Mouse (Mus musculus) E14TG2a.4 (cell line): ENCODE results near the gene Abcb8.
A peak's percentile ranks its signal among the peaks of the same experiment; 100 is the strongest.
"Not testable (repeated sequence)": the region's sequence is repeated elsewhere in the genome, so short reads cannot be mapped to it uniquely, and the experiment has no call there.

Experiments
- H3K27me3 ChIP-seq: 2 replicates; pipeline ENCODE4 v1.6.1; 2014; ENCODE audit warnings: low read length, control low read depth; ENCODE audit not compliant: insufficient read depth
- H3K36me3 ChIP-seq: 2 replicates; pipeline ENCODE4 v1.6.1; 2014; ENCODE audit warnings: low read length, control low read depth; ENCODE audit not compliant: insufficient read depth
- H3K4me1 ChIP-seq: replicated peaks from 2 replicates; pipeline ENCODE4 v1.6.1; 2014; ENCODE audit warnings: low read depth, low read length, control low read depth
- H3K4me3 ChIP-seq: replicated peaks from 2 replicates; pipeline ENCODE4 v1.5.1; 2014; ENCODE audit warnings: mild to moderate bottlenecking, low read length
- H3K9me3 ChIP-seq: 2 replicates; pipeline ENCODE4 v1.6.1; 2014; ENCODE audit warnings: low read length, control low read depth
- CTCF ChIP-seq: conservative IDR thresholded peaks from 2 replicates; pipeline ENCODE4 v1.5.1; 2014; ENCODE audit warnings: low read length
- NANOG ChIP-seq: IDR thresholded peaks from 2 replicates; pipeline ENCODE4 v1.6.1; 2014; ENCODE audit warnings: borderline replicate concordance, low read length, mixed read lengths
- POU5F1 ChIP-seq: IDR thresholded peaks from 2 replicates; pipeline ENCODE4 v1.6.1; 2014; ENCODE audit warnings: low read length, borderline replicate concordance

Gene Abcb8

DNA sequence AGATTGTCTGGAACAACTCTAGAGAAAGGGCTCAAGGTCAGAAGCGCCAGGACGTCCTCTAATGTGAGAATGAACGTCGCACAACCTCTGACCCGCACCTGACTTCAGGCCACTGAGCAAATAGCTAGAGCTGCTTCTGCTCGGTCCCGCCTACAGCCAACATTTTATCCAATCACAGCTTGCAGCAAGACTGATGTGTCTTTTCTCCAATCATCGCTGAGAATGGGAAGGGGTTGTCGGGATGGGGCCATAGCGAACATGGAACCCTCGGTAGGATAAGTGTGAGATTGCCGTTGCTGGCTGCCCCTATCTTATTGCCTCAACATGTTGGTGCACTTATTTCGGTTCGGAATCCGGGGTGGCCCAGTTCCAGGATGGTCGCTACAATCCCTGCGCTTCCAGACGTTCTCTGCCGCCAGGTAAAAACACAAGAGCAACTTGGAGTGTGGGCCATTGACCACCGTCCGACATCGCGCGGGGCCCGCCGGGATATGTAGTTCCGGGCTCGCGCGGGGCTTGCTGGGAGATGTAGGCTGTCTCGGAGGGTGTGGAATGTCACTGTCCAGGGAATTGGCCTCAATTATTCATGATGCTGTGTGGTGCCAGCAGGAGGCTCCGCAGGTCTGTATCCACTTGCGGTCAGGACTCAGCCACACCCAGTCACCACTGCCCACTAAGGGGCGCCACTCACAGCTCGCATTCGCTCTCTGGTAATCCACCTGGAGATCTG is 867 bp downstream of the Abcb8 start:
- peaks cover 53% of the 10 kb centered on the region for H3K4me1 ChIP-seq
- peak overlapping the region; percentile 86 for H3K4me3 ChIP-seq
- peaks cover 10% of the 10 kb centered on the region; the same call in 1 of the 2 replicates for H3K36me3 ChIP-seq
- peaks cover 5% of the 10 kb centered on the region for H3K27me3 ChIP-seq
- H3K9me3 ChIP-seq, result no peaks in the 10 kb centered on the region
- TF ChIP-seq NANOG, result no peak
- no peak for TF ChIP-seq POU5F1
- TF ChIP-seq CTCF, result peak; percentile 46

DNA sequence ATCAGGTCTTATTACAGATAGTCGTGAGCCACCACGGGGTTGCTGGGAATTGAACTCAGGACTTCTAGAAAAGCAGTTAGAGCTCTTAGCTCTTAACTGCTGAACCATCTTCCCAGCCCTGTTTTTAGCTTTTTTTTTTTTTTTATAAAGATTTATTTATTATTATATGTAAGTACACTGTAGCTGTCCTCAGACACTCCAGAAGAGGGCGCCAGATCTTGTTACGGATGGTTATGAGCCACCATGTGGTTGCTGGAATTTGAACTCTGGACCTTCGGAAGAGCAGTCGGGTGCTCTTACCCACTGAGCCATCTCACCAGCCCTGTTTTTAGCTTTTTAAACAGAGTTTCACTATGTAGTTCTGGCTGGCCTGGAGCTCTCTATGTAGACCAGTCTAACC is 2.8 kb downstream of the Abcb8 start:
- H3K27me3 ChIP-seq, H3K9me3 ChIP-seq, H3K4me3 ChIP-seq: not testable (repeated sequence)
- Histone ChIP-seq H3K36me3 (peaks cover 26% of the 10 kb centered on the region), H3K4me1 (peaks cover 60% of the 10 kb centered on the region)
- TF ChIP-seq CTCF, result peak; percentile 21

DNA sequence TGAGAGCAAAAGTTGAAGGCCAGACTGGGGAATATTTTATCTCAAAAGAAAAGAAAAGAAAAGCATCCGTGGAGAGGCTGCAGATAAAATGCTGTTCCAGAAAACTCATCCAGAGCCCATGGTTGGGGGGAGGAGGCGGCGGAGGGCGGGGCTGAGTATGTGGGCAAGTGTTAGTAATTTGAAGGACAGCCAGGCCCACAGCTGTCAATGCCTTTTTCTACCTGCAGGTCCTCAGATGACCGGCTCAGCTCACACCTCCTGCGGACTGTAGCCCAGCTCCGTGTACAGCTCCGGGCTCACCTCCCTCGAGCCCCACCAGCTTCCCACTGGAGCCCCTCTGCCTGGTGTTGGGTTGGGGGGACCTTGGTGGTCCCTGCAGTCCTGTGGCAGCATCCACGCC is 6.2 kb downstream of the Abcb8 start:
- Histone ChIP-seq H3K27me3 (no peaks in the 10 kb centered on the region), H3K9me3 (no peaks in the 10 kb centered on the region), H3K36me3 (peaks cover 60% of the 10 kb centered on the region), H3K4me3 (no peak overlapping the region), H3K4me1 (peaks cover 46% of the 10 kb centered on the region)
- TF ChIP-seq NANOG (no peak), POU5F1 (no peak), CTCF (no peak)

DNA sequence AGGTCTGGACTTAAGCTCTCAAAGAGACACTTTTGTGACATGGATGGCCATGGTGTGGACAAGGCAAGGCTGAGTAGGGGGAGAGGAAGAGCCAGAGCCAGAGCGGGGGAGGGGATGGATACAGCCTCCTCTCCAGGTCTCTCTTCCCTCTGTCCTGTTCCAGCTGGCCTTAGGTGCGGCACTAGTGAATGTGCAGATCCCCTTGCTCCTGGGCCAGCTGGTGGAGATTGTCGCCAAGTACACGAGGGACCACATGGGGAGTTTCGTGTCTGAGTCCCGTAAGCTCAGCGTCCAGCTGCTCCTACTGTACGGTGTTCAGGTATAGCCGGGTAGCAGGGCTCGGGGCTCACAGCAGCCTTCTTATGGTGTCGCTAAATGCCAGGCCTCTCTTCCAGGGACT is 6.9 kb downstream of the Abcb8 start:
- no peak for TF ChIP-seq NANOG
- TF ChIP-seq CTCF, result no peak
- no peak for TF ChIP-seq POU5F1
- no peaks in the 10 kb centered on the region for H3K9me3 ChIP-seq
- no peaks in the 10 kb centered on the region for H3K27me3 ChIP-seq
- peaks cover 46% of the 10 kb centered on the region for H3K4me1 ChIP-seq
- no peak overlapping the region for H3K4me3 ChIP-seq
- peaks cover 64% of the 10 kb centered on the region for H3K36me3 ChIP-seq

DNA sequence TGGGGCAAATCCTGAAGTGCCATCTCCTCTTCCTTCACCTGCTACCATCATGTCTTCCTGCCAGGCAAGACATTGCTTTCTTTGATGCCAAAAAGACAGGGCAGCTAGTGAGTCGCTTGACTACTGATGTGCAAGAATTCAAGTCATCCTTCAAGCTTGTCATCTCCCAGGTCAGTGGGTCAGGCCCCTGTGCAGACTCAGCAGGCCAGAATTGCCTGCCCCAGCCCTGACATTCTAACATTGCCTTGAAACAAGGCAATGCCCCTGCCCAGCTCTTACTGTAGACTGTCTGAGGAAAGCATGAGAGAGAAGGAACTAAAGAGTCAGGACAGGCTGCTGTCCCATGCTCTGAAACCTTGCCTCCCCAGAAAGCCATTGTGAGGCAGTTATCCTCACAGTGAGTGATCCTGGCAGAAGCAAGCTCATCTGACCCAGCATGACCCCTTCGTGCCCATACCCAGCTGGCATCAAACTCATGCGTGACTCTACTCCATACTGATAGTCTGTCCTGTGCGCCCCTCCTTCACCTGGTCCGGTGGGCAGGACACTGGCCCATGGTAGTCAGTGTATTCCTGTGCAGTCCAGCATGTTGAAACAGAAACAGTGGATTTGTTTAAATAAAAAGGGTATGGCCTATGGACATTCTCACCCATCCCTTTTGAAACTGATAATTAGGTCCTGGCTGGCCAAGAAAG is 7.6 kb downstream of the Abcb8 start:
- H3K4me1 ChIP-seq, result peaks cover 52% of the 10 kb centered on the region
- TF ChIP-seq NANOG (no peak), POU5F1 (no peak), CTCF (no peak)
- H3K4me3 ChIP-seq, result no peak overlapping the region
- H3K27me3 ChIP-seq, result no peaks in the 10 kb centered on the region
- H3K9me3 ChIP-seq, result no peaks in the 10 kb centered on the region
- peaks cover 71% of the 10 kb centered on the region for H3K36me3 ChIP-seq

DNA sequence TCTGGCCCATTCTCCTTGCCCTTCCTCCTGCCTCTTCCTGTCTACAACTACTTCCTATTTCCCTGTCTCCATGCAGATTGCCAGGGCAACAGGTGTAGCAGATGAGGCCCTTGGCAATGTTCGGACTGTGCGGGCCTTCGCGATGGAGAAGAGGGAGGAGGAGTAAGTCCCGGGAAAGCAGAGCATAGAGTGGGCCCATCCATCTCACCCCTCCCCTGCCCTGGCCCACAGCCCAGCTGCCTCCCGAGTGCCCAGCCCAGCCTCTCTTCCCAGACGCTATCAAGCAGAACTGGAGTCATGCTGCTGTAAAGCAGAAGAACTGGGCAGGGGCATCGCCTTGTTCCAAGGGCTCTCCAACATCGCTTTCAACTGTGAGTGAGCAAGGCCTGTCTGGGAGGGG is 8.5 kb downstream of the Abcb8 start:
- Histone ChIP-seq H3K36me3 (peaks cover 74% of the 10 kb centered on the region), H3K4me1 (peaks cover 52% of the 10 kb centered on the region), H3K4me3 (0 out of 2 replicates have a peak overlapping the region, but pooled peaks have one; percentile 13), H3K9me3 (no peaks in the 10 kb centered on the region), H3K27me3 (no peaks in the 10 kb centered on the region)
- TF ChIP-seq NANOG (no peak), POU5F1 (no peak), CTCF (no peak)

DNA sequence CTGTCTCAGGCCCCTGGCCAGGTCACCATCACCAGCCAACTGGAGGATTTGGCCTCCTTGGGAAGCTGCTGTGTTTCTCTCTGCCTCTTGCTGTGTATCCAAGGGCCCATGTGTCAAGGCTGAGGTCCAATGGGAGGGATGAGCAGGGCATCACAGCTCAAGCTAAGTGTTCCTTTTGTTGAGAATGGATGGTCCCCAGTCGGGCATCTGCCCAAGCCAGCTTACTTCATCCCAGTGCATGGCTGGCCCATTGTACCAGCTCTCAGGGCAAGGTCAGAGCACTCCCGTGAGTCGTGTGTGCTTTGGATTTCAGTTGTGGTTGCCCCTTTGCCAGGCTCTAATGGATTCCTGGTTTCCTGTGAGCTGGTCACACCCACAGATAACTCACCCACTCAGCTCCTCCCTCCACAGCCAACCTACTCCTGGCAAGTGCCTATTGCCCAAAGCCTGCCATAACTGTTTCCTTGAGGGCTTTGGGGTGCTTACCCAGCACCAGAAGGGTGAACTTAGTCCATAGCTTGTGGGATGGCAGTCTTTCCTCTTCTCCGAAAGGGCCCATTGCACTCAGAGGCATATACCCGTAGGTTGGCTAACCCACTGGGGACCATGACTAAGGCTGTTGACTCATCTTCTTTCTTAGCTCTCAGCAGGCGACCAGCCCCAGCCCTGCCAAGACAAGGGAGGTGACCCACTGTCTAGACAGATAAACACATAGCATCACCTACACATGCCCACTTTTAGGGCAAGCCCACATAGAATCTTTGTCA is 11.3 kb downstream of the Abcb8 start:
- H3K9me3 ChIP-seq, result no peaks in the 10 kb centered on the region
- H3K4me1 ChIP-seq, result peaks cover 41% of the 10 kb centered on the region
- TF ChIP-seq NANOG (no peak), POU5F1 (no peak), CTCF (no peak)
- peaks cover 96% of the 10 kb centered on the region for H3K36me3 ChIP-seq
- H3K4me3 ChIP-seq, result no peak overlapping the region
- H3K27me3 ChIP-seq, result no peaks in the 10 kb centered on the region

DNA sequence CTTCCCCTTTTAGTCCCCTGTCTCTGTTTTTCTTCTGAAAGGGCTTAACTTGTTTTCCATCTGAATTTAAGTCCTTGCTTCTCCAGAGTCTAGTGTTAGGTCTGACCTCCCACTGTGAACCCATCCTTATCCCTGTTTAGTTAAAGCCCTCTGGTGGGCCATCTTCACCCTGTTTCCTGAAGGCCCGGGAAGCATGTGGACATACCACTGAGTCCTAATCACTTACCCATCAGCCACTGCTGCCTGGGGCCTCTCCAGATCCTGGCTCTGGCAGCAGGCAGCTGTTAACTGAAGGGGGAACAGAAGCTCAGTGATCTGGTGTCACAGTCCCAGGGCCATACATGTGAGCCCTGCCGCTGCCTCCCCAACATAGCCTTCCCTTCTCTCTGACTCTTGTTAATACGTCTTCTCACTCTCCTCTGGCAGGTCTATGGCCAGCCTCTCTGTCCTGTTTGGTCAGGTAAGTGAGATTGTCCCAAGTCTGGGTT is 12.0 kb downstream of the Abcb8 start:
- peaks cover 35% of the 10 kb centered on the region for H3K4me1 ChIP-seq
- peaks cover 89% of the 10 kb centered on the region for H3K36me3 ChIP-seq
- no peaks in the 10 kb centered on the region for H3K27me3 ChIP-seq
- TF ChIP-seq CTCF (no peak), NANOG (no peak), POU5F1 (no peak)
- no peaks in the 10 kb centered on the region for H3K9me3 ChIP-seq
- H3K4me3 ChIP-seq, result no peak overlapping the region
